Mouse (Mus musculus) MEL (cell line): ENCODE measurements around the gene Polr3h. TPM values are rescaled to one million over a fixed set of nuclear protein-coding genes. Genes with fewer than 3 reads are reported as not detected.

Experiments
- DNase-seq: peaks from one replicate; pipeline ENCODE4 v3.0.0; 2011; ENCODE audit warnings: low read depth, low spot score
- H3K27ac ChIP-seq: 2 replicates; pipeline ENCODE4 v1.5.1; 2012; ENCODE audit warnings: low read depth, mild to moderate bottlenecking, control low read depth, low read length, moderate library complexity; ENCODE audit not compliant: control insufficient read depth
- H3K27me3 ChIP-seq, 2 experiments: fragments of 150-350 bp in 1 of 2; sonication (generic) in 1 of 2; 2 replicates each; pipeline ENCODE4 v1.6.1; 2012; ENCODE audit warnings: low read length in 2 of 2, mild to moderate bottlenecking in 2 of 2, improper control_type of control experiment in 1 of 2, moderate library complexity in 1 of 2; ENCODE audit not compliant: insufficient read depth in 2 of 2, control insufficient read depth in 1 of 2
- H3K36me3 ChIP-seq, 2 experiments: 2 replicates each; pipeline ENCODE4 v1.6.1; 2012 to 2014; ENCODE audit warnings: low read length in 2 of 2, improper control_type of control experiment in 1 of 2, inconsistent platforms in 1 of 2, mild to moderate bottlenecking in 1 of 2; ENCODE audit not compliant: insufficient read depth in 2 of 2, control insufficient read depth in 1 of 2
- H3K4me1 ChIP-seq, 2 experiments: fragments of 150-350 bp in 1 of 2; sonication (generic) in 1 of 2; 2 replicates each; pipeline ENCODE4 v1.6.1; 2012; ENCODE audit warnings: low read length in 2 of 2, improper control_type of control experiment in 1 of 2, mild to moderate bottlenecking in 1 of 2; ENCODE audit not compliant: insufficient read depth in 2 of 2, control insufficient read depth in 1 of 2
- H3K4me3 ChIP-seq, 2 experiments: fragments of 150-350 bp in 1 of 2; sonication (generic) in 1 of 2; 2 replicates each; pipeline ENCODE4 v1.5.1; 2012; ENCODE audit warnings: low read depth in 2 of 2, low read length in 2 of 2, mild to moderate bottlenecking in 2 of 2, moderate library complexity in 2 of 2, control low read depth in 1 of 2, improper control_type of control experiment in 1 of 2; ENCODE audit not compliant: control insufficient read depth in 1 of 2, insufficient read depth in 1 of 2
- H3K79me2 ChIP-seq: 2 replicates; pipeline ENCODE4 v1.6.1; 2012; ENCODE audit warnings: mild to moderate bottlenecking, low read length, moderate library complexity; ENCODE audit not compliant: control insufficient read depth, poor library complexity, insufficient read depth
- H3K9ac ChIP-seq: 2 replicates; pipeline ENCODE4 v1.6.1; 2012; ENCODE audit warnings: low read depth, mild to moderate bottlenecking, control low read depth, low read length, moderate library complexity; ENCODE audit not compliant: control insufficient read depth, poor library complexity, severe bottlenecking
- H3K9me3 ChIP-seq: fragments of 150-350 bp; sonication (generic); replicated peaks from 2 replicates; pipeline ENCODE4 v1.6.1; 2012; ENCODE audit warnings: mild to moderate bottlenecking, low read length, improper control_type of control experiment, moderate library complexity; ENCODE audit not compliant: insufficient read depth
- BHLHE40 ChIP-seq: IDR thresholded peaks from 2 replicates; pipeline ENCODE4 v1.6.1; 2012; ENCODE audit warnings: low read depth, mild to moderate bottlenecking, inconsistent platforms, low read length, improper control_type of control experiment, borderline replicate concordance
- EP300 ChIP-seq, 2 experiments: IDR thresholded peaks; 2 replicates each; pipeline ENCODE4 v1.6.1; 2011; ENCODE audit warnings: improper control_type of control experiment in 2 of 2, low read length in 2 of 2, low read depth in 1 of 2, mild to moderate bottlenecking in 1 of 2
- GABPA ChIP-seq: IDR thresholded peaks from 2 replicates; pipeline ENCODE4 v1.6.1; 2012; ENCODE audit warnings: low read depth, mild to moderate bottlenecking, inconsistent platforms, low read length, improper control_type of control experiment, moderate library complexity
- KAT2A ChIP-seq: conservative IDR thresholded peaks from 2 replicates; pipeline ENCODE4 v1.6.1; 2012; ENCODE audit warnings: low read depth, low read length, improper control_type of control experiment, inconsistent platforms
- MAFK ChIP-seq: IDR thresholded peaks from 2 replicates; pipeline ENCODE4 v1.6.1; 2011; ENCODE audit warnings: low read depth, mild to moderate bottlenecking, low read length, improper control_type of control experiment, borderline replicate concordance
- MAZ ChIP-seq: IDR thresholded peaks from 2 replicates; pipeline ENCODE4 v1.6.1; 2012; ENCODE audit warnings: low read depth, mild to moderate bottlenecking, inconsistent platforms, low read length, improper control_type of control experiment
- MEF2A ChIP-seq: IDR thresholded peaks from 2 replicates; pipeline ENCODE4 v1.6.1; 2014; ENCODE audit warnings: low read depth, mild to moderate bottlenecking, inconsistent platforms, low read length, improper control_type of control experiment; ENCODE audit not compliant: poor library complexity, insufficient replicate concordance, severe bottlenecking; ENCODE audit errors: extremely low read depth
- MXI1 ChIP-seq: IDR thresholded peaks from 2 replicates; pipeline ENCODE4 v1.6.1; 2011; ENCODE audit warnings: mild to moderate bottlenecking, low read depth, low read length, improper control_type of control experiment
- POLR2A ChIP-seq, 2 experiments: IDR thresholded peaks; 2 replicates each; pipeline ENCODE4 v1.6.1; 2011 to 2012; ENCODE audit warnings: low read length in 2 of 2, mild to moderate bottlenecking in 2 of 2, control low read depth in 1 of 2, improper control_type of control experiment in 1 of 2, low read depth in 1 of 2, moderate library complexity in 1 of 2; ENCODE audit not compliant: control insufficient read depth in 1 of 2, insufficient read depth in 1 of 2, poor library complexity in 1 of 2
- RAD21 ChIP-seq: IDR thresholded peaks from 2 replicates; pipeline ENCODE4 v1.6.1; 2011; ENCODE audit warnings: mild to moderate bottlenecking, low read depth, low read length, improper control_type of control experiment
- RCOR1 ChIP-seq: IDR thresholded peaks from 2 replicates; pipeline ENCODE4 v1.6.1; 2012; ENCODE audit warnings: low read depth, mild to moderate bottlenecking, inconsistent platforms, low read length, improper control_type of control experiment
- TBP ChIP-seq: IDR thresholded peaks from 2 replicates; pipeline ENCODE4 v1.8.0; 2011; ENCODE audit warnings: low read depth, low read length, improper control_type of control experiment
- TCF12 ChIP-seq: IDR thresholded peaks from 2 replicates; pipeline ENCODE4 v1.6.1; 2014; ENCODE audit warnings: low read depth, mild to moderate bottlenecking, inconsistent platforms, low read length, improper control_type of control experiment, moderate library complexity
- UBTF ChIP-seq: IDR thresholded peaks from 2 replicates; pipeline ENCODE4 v1.6.1; 2012; ENCODE audit warnings: low read depth, mild to moderate bottlenecking, inconsistent platforms, low read length, improper control_type of control experiment, moderate library complexity, borderline replicate concordance; ENCODE audit not compliant: insufficient read depth
- USF1 ChIP-seq: IDR thresholded peaks from 2 replicates; pipeline ENCODE4 v1.6.1; 2014; ENCODE audit warnings: low read depth, mild to moderate bottlenecking, inconsistent platforms, low read length, improper control_type of control experiment, moderate library complexity
- USF2 ChIP-seq, 2 experiments: IDR thresholded peaks; 2 replicates each; pipeline ENCODE4 v1.6.1; 2011 to 2012; ENCODE audit warnings: improper control_type of control experiment in 2 of 2, low read length in 2 of 2, borderline replicate concordance in 1 of 2, inconsistent platforms in 1 of 2, low read depth in 1 of 2, mild to moderate bottlenecking in 1 of 2; ENCODE audit not compliant: insufficient read depth in 1 of 2
- ZC3H11A ChIP-seq: IDR thresholded peaks from 2 replicates; pipeline ENCODE4 v1.6.1; 2012; ENCODE audit warnings: low read depth, mild to moderate bottlenecking, inconsistent platforms, low read length, improper control_type of control experiment
- ZKSCAN1 ChIP-seq: IDR thresholded peaks from 2 replicates; pipeline ENCODE4 v1.6.1; 2012; ENCODE audit warnings: low read depth, mild to moderate bottlenecking, inconsistent platforms, low read length, improper control_type of control experiment, moderate library complexity
- ZMIZ1 ChIP-seq: IDR thresholded peaks from 2 replicates; pipeline ENCODE4 v1.6.1; 2012; ENCODE audit warnings: low read depth, mild to moderate bottlenecking, inconsistent platforms, low read length, improper control_type of control experiment, moderate library complexity
- ZNF384 ChIP-seq: IDR thresholded peaks from 2 replicates; pipeline ENCODE4 v1.6.1; 2012; ENCODE audit warnings: low read depth, mild to moderate bottlenecking, inconsistent platforms, low read length, improper control_type of control experiment
- polyA plus RNA-seq, 2 experiments: library from polyadenylated mRNA; stranded (reverse) in 1 of 2; unstranded in 1 of 2; fragments of >175 nt in 1 of 2; fragments of >200 nt in 1 of 2; gene quantifications; 2 replicates each; pipeline versions ENCODE4 v1.2.1 to v1.2.4; 2012; ENCODE audit warnings: low replicate concordance in 2 of 2, low read depth in 1 of 2; ENCODE audit not compliant: insufficient read length in 2 of 2, insufficient read depth in 1 of 2, missing spikeins in 1 of 2
- total RNA-seq: library from RNA; depleted of rRNA; stranded (reverse); fragments of 300-350 nt; gene quantifications from 2 replicates; pipeline ENCODE4 v1.2.3, GENCODE M21; 2012

Polr3h gene
- total and polyA plus RNA-seq, 3 experiments: 109 to 304 TPM; not detected in 1

DNA sequence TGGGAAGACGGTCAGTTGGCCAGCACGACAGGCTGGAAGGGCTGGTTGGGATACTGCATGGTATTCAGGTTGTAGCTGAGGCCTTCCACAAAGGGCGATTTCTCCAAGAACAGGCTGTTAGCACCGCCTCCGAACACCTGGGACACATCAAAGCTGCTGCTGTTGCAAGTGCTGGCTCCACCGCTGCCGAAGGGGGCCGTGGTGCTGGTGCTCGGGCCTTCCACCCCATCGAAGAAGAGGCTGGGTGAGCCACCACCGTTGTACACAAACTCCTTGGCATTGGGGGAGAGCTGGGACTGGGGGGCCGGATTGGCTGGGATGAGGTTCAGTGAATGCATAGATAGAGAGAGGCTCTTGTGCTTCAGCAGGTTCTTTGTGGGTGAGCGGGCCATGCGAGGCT, 75.3 kb downstream of the Polr3h start:
- Histone ChIP-seq H3K27ac (no peak overlapping the region), H3K4me1 (peaks cover 0 to 5% of the 10 kb centered on the region in 2 experiments; a peak in 1 of 4 replicates), H3K36me3 (peaks cover 6 to 7% of the 10 kb centered on the region in 2 experiments), H3K27me3 (no peaks in the 10 kb centered on the region), H3K79me2 (peaks cover 30% of the 10 kb centered on the region), H3K9ac (no peak overlapping the region), H3K9me3 (no peaks in the 10 kb centered on the region), H3K4me3 (no peak overlapping the region)
- no peak for TF ChIP-seq USF2 (IDR thresholded peaks at IDR 0.05; ENCODE audit: borderline replicate concordance in 1 of 2, insufficient read depth in 1 of 2, low read depth in 1 of 2, low read length in 2 of 2)
- TF ChIP-seq RAD21: no peak
- no peak for TF ChIP-seq ZC3H11A
- TF ChIP-seq TBP: no peak
- TF ChIP-seq ZMIZ1: no peak
- TF ChIP-seq KAT2A: no peak
- DNase-seq: no peak

DNA sequence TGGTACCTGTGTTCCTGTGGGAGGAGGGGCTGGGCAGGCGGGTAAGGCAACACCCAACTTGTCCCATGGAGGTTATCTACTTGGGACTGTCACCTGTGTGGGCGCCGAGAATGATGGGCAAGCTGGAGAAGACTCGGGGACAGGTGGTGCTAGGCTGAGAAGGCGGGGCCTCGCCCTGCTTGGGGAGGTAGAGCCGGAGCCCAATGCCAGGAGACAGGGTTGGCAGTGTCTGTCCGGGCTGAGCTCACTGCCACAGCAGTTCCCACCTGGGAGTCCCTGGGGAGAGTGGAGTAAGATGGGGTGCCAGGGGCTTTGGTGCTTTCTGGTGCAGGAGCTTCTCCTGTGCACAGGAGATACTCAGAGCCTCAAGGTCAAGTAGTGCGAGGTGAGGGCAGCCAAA, 76.9 kb downstream of the Polr3h start:
- no peak overlapping the region for H3K9ac ChIP-seq
- peaks cover 0 to 7% of the 10 kb centered on the region in 2 experiments; a peak in 2 of 4 replicates for H3K36me3 ChIP-seq
- H3K9me3 ChIP-seq: no peaks in the 10 kb centered on the region
- no peak for DNase-seq
- TF ChIP-seq ZKSCAN1 (no peak), GABPA (no peak), ZNF384 (no peak), POLR2A (IDR thresholded peaks at IDR 0.05; ENCODE audit: control insufficient read depth in 1 of 2, insufficient read depth in 1 of 2, low read depth in 1 of 2, low read length in 2 of 2, poor library complexity in 1 of 2) (no peak), MAFK (no peak), UBTF (no peak), TCF12 (no peak), MEF2A (no peak), USF1 (no peak), BHLHE40 (no peak), RAD21 (no peak), EP300 (IDR thresholded peaks at IDR 0.05; ENCODE audit: low read depth in 1 of 2, low read length in 2 of 2) (no peak), MXI1 (no peak), RCOR1 (no peak), MAZ (no peak)
- TF ChIP-seq, all 39 proteins: peak for 0
- Histone ChIP-seq H3K79me2 (peaks cover 20% of the 10 kb centered on the region), H3K27ac (no peak overlapping the region), H3K27me3 (no peaks in the 10 kb centered on the region), H3K4me3 (no peak overlapping the region), H3K4me1 (no peaks in the 10 kb centered on the region)
